Mouse (Mus musculus) megakaryocyte, embryonic 14.5 days (primary cell): ENCODE data around the gene Vamp8.

ENCODE experiments used
- FLI1 ChIP-seq: IDR thresholded peaks from 2 replicates; pipeline ENCODE4 v1.6.1; 2012; ENCODE audit warnings: low read length, inconsistent platforms, mixed read lengths
- GATA1 ChIP-seq: IDR thresholded peaks from 3 replicates; pipeline ENCODE4 v1.6.1; 2012; ENCODE audit warnings: mixed read lengths, low read length, inconsistent platforms, borderline replicate concordance

GRCm38 (mm10) chr6:72438226-72438625 lies 47.7 kb upstream of the Vamp8 start:
- TF ChIP-seq GATA1 (no peak), FLI1 (no peak)
